Mouse (Mus musculus): Measurements from ENCODE around the gene Wdr25.

GRCm38 (mm10) chr12:108916447-108917042 lies 23.1 kb downstream of the Wdr25 start:
- TF ChIP-seq CTCF (IDR thresholded peaks at IDR 0.05; ENCODE audit: extremely low read depth, insufficient read depth, insufficient read length, insufficient replicate concordance) (no peak), POLR2A (IDR thresholded peaks at IDR 0.05; ENCODE audit: low read depth, low read length) (no peak)
